Mouse (Mus musculus): Measurements from ENCODE around the gene Foxe1. TPM values are rescaled to one million over a fixed set of nuclear protein-coding genes. Genes with fewer than 3 reads are reported as not detected.

Gene Foxe1
- polyA plus RNA-seq (2016; fragmentation: Nextera tagmentation; extraction: Ambion mirVana), result 1.7 and 2.3 TPM in 2 replicates

DNA sequence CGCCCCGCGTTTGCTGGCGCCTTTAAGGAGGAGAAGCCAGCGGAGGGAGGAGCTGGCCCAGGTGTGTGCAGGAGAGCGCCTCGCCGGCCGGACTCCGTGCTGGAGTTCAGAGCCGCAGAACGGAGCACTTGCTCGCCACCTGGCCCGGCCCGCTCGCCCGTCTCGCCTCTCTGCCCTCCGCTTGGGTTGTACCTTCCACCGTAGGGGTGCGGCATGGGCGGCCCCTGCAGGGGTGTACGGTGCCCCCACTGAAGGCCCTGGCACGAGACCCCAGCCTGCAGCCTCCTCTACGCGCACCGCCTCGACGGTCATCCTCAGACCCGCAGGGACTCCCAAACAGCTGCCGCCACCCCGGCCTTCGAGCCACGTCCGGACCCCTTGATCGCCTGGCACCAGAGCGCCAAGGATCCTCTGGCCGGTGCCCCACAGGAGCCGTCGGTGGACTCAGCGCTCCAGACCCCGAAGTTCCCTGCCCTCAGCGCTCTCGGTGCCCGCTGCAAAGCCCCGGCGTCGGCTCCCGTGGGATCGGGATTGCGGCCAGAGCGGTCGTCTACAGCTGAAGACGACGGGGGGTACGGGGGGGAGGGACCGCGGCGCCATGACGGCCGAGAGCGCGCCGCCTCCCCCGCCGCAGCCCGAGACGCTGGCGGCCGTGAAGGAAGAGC, at the start of gene Foxe1:
Gene Foxe1 (plus strand): TSS at position 14 of the 665 bp plus-strand sequence.
- no peaks in the 10 kb centered on the region for H3K36me3 ChIP-seq (replicated peaks)
- DNase-seq (ENCODE audit: low spot score), result peak; percentile 62
- 1% methylated on average over 70 of the region's 70 CpGs for WGBS
- peaks cover 23% of the 10 kb centered on the region for H3K4me1 ChIP-seq
- peak within 1 kb of the TSS; percentile 44; the same call in 1 of the 2 replicates for H3K27ac ChIP-seq (replicated peaks)
- H3K4me3 ChIP-seq, result peak within 1 kb of the TSS; percentile 52
- peaks cover 100% of the 10 kb centered on the region for H3K27me3 ChIP-seq (replicated peaks; ENCODE audit: low read depth, poor library complexity, severe bottlenecking)
- no peaks in the 10 kb centered on the region for H3K9me3 ChIP-seq

DNA sequence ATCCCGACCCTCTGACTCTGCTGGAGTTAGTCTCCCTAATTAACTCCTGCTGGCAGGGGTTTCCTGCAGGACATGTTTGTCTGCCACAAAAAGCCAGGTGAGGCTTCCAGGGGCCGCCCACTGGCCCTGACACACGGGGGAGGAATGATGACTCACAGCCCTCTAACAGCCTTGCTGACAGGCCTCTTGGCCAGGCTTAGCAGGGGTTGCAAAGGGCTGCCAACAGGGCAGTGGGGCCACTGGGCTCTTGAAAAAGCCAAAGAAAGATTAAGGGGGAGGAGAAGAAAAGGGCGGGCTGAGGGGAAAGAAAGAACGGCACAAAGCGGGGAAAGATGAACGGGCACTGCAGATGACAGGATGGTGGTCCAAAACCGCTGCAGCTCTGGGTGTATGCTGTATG, 39.3 kb upstream of the Foxe1 start:
- peak; percentile 29 for DNase-seq (ENCODE audit: low spot score)
- Histone ChIP-seq H3K4me1 (peaks cover 14% of the 10 kb centered on the region), H3K9me3 (no peaks in the 10 kb centered on the region), H3K27ac (replicated peaks) (no peak overlapping the region; the same call in 1 of the 2 replicates), H3K36me3 (replicated peaks) (no peaks in the 10 kb centered on the region), H3K27me3 (replicated peaks; ENCODE audit: low read depth, poor library complexity, severe bottlenecking) (peaks cover 66% of the 10 kb centered on the region), H3K4me3 (peak overlapping the region; percentile 87)
- WGBS, result 5% methylated on average over 8 of the region's 8 CpGs

DNA sequence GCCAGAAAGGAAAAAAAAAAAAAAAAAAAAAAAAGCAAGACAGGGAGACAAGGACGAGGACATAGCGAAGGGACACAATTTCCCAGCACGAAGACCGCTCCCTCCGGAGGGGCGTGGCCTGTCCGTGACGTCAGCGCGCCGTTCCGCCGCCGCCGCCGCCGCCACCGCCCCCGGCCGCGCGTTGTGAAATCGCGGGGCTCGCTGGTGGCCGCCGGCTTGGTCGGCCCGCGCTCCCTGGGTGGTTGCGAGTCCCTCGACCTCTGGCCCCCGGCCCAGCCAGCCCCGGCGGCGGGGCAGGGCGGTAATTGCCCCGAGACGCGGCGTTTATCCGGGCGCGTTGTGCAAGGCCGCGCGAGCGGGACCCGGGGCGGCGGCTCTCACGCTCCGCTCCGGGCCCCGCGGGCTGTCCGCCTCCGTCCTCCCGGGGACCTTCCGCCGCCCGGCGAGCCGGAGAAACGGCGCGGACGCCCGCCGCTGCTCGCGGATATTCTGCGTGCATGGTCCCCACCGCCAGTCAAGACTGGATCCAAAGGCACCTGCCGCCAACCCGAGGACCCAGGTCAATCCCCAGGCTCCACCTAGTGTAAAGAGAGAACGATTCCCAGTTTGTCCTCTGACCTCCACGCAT, 38.5 kb upstream of the Foxe1 start:
- peaks cover 73% of the 10 kb centered on the region for H3K27me3 ChIP-seq (replicated peaks; ENCODE audit: low read depth, poor library complexity, severe bottlenecking)
- H3K9me3 ChIP-seq, result no peaks in the 10 kb centered on the region
- peak overlapping the region; percentile 87 for H3K4me3 ChIP-seq
- H3K27ac ChIP-seq (replicated peaks), result peak overlapping the region; percentile 89
- H3K4me1 ChIP-seq, result peaks cover 14% of the 10 kb centered on the region
- H3K36me3 ChIP-seq (replicated peaks), result no peaks in the 10 kb centered on the region
- DNase-seq (ENCODE audit: low spot score), result peak; percentile 84
- under 1% methylated on average over 78 of the region's 78 CpGs for WGBS

DNA sequence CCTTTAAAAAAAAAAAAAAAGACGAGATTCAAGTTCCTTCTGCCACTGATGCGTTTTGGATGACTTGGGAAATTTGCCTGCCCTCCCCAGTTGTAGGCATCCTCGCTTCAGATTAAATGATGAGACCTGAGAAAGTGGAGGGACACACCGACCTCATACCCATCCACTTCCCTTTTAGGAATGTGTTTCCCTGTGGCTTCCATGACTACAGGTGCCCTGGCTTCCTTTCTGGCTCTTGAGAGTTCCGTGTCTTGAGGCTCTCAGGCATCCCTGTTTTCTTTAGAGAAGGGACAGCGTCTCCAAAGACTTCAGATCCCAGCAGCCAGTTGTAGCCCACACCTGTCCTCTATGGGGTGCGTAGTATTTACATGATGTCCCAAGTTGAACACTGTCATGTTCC, 38.0 kb upstream of the Foxe1 start:
- Histone ChIP-seq H3K36me3 (replicated peaks) (no peaks in the 10 kb centered on the region), H3K27me3 (replicated peaks; ENCODE audit: low read depth, poor library complexity, severe bottlenecking) (peaks cover 78% of the 10 kb centered on the region), H3K4me1 (peaks cover 14% of the 10 kb centered on the region), H3K9me3 (no peaks in the 10 kb centered on the region), H3K27ac (replicated peaks) (no peak overlapping the region), H3K4me3 (peak overlapping the region; percentile 87)
- 18% methylated on average over 7 of the region's 7 CpGs for WGBS
- no peak for DNase-seq (ENCODE audit: low spot score)

DNA sequence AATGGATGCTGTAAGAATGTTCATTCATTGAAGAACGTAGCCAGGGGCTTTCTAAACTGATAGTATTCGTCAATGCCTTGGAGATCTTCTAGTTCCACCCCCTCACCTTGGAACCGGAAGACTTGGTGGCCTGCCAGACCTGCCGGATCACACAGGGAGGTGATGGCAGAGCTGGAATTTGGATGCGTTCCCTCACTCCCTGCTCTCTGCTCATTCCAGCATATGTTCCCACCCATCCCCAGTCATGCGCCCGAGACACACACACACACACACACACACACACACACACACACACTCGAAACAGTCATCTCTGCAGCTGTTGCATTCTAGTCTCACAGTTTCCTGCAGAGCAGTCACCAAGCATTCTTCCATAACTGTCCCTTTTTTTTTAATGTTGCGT, 36.1 kb upstream of the Foxe1 start:
- peaks cover 76% of the 10 kb centered on the region for H3K27me3 ChIP-seq (replicated peaks; ENCODE audit: low read depth, poor library complexity, severe bottlenecking)

DNA sequence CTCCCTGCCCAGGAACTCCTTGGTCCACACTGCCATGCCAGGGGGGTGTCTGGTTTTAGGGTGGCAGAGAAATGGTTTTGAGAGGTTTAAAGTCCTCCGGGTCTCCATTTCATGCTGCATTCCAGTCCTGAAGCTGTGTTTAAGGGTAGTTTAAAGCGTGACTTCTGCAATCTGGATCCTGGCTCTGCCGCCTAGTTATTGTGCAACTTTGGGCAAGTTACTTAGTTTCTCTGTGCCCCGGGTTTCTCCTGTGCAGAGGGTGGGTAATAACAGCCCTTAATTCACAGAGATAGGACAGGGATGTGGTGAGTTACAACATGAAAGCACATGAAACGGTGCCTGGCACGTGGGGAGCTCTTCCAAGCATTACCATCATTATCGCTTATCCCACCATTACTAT, 35.5 kb upstream of the Foxe1 start:
- H3K27me3 ChIP-seq (replicated peaks; ENCODE audit: low read depth, poor library complexity, severe bottlenecking), result peaks cover 72% of the 10 kb centered on the region
- H3K36me3 ChIP-seq (replicated peaks), result no peaks in the 10 kb centered on the region
- WGBS, result 84% methylated on average over 7 of the region's 7 CpGs

More for the DNA sequence above, 36.1 kb upstream of the Foxe1 start:
- H3K4me3 ChIP-seq, result no peak overlapping the region
- DNase-seq (ENCODE audit: low spot score), result no peak
- no peaks in the 10 kb centered on the region for H3K36me3 ChIP-seq (replicated peaks)
- WGBS, result 70% methylated on average over 9 of the region's 9 CpGs
- no peak overlapping the region for H3K27ac ChIP-seq (replicated peaks)
- H3K9me3 ChIP-seq, result no peaks in the 10 kb centered on the region
- peaks cover 18% of the 10 kb centered on the region for H3K4me1 ChIP-seq

DNA sequence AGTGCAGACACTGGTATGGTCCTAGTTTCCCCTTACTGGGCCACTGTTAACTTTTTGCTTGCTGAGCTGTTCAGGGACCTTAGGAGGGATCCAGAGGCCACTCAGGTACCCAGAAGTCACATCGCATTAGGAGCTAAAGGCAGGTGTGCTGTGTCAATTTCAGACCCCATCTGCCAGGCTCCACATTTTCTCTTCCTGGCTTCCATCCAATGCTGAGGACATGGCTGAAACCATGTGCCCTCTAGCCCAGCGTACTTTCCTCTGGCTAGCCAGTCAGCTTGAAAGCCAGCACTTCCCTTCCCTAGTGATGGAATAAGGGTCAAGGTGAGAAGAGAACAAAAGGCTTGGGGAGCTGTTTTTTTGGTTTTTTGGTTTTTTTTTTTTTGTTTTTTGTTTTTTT, 31.8 kb upstream of the Foxe1 start:
- peaks cover 42% of the 10 kb centered on the region for H3K27me3 ChIP-seq (replicated peaks; ENCODE audit: low read depth, poor library complexity, severe bottlenecking)
- H3K9me3 ChIP-seq, result no peaks in the 10 kb centered on the region
- H3K27ac ChIP-seq (replicated peaks), result no peak overlapping the region
- no peak for DNase-seq (ENCODE audit: low spot score)
- no peak overlapping the region for H3K4me3 ChIP-seq
- 74% methylated on average over 2 of the region's 2 CpGs for WGBS
- H3K36me3 ChIP-seq (replicated peaks), result no peaks in the 10 kb centered on the region
- H3K4me1 ChIP-seq, result 0 out of 2 replicates have a peak, but pooled peaks cover 4% of the 10 kb centered on the region

More for the DNA sequence above, 35.5 kb upstream of the Foxe1 start:
- Histone ChIP-seq H3K27ac (replicated peaks) (no peak overlapping the region), H3K4me1 (peaks cover 18% of the 10 kb centered on the region), H3K4me3 (no peak overlapping the region), H3K9me3 (no peaks in the 10 kb centered on the region)
- no peak for DNase-seq (ENCODE audit: low spot score)

DNA sequence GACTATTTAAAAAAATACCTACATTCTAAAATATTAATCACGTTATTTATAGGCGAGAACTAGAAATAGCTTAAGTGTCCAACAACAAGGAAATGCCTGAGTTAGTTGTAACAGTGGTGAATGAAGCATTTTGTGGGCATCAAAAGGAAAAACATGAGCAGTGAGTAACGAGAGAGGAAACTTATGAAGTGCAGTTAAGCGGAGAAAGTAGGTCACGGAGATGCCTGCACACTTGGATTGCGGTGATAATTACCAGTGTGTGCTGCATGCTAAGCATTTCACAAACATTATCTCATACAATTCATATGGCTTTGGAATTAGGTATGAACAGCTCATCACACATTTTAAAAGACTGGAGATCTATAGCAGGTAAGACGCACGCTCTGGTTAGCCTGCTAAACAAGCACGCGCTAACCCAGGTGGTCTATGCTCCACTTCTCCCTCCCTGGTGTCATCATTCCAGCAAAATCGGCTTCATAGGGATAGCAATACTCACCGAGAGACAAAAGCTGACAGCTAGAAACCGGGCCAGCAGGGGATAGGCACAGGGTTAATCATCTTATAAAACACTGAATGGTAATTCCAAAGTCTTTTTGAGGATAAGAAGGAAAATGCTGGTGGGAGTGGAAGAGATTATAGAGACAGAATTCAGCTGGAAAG, 21.5 kb upstream of the Foxe1 start:
- WGBS, result 85% methylated on average over 13 of the region's 13 CpGs
- Histone ChIP-seq H3K36me3 (replicated peaks) (no peaks in the 10 kb centered on the region), H3K4me3 (no peak overlapping the region), H3K27ac (replicated peaks) (no peak overlapping the region), H3K27me3 (replicated peaks; ENCODE audit: low read depth, poor library complexity, severe bottlenecking) (peaks cover 25% of the 10 kb centered on the region; the same call in 1 of the 2 replicates), H3K9me3 (no peaks in the 10 kb centered on the region), H3K4me1 (no peaks in the 10 kb centered on the region)
- DNase-seq (ENCODE audit: low spot score), result no peak

DNA sequence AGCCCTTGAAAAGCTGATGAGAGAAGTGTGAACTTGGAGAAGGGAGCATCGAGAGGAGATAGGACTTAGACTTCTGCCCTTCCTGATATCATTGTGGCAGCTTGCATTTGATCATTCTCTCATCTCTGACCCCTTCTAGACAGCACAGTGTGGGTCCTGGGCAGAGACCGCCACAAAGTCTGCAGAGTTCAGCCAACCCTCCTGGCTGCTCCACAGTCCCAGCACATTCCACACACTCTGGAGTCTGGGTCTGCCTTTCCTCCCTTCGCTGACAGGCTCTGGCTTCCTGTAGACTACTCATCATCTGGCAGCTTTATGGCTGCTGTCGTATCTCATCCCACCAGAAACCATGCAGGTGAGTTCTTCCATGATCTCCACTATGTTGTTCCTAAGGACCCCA, 20.7 kb upstream of the Foxe1 start:
- WGBS, result 77% methylated on average over 4 of the region's 4 CpGs
- Histone ChIP-seq H3K36me3 (replicated peaks) (no peaks in the 10 kb centered on the region), H3K27ac (replicated peaks) (no peak overlapping the region), H3K4me1 (no peaks in the 10 kb centered on the region), H3K27me3 (replicated peaks; ENCODE audit: low read depth, poor library complexity, severe bottlenecking) (peaks cover 25% of the 10 kb centered on the region; the same call in 1 of the 2 replicates), H3K9me3 (no peaks in the 10 kb centered on the region), H3K4me3 (no peak overlapping the region)
- no peak for DNase-seq (ENCODE audit: low spot score)

DNA sequence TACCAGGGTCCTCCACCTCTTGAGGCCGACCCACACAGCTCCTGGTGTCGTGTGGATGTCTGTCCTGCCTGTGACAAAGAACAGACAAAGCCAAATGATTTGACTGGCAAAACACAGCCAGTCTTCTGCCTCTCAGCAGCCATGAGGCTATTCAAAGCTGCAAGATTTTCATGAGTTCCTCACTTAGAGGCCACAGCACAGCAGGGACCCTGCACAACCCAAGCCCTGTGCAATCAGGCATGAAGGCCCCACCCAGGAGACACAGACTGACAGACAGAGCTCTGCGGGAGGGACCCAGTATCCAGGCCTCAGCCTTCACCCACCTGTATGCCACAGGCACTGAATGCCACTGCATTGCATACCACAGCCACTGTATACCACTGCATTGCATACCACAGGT, 14.5 kb upstream of the Foxe1 start:
- Histone ChIP-seq H3K27me3 (replicated peaks; ENCODE audit: low read depth, poor library complexity, severe bottlenecking) (peaks cover 29% of the 10 kb centered on the region), H3K27ac (replicated peaks) (no peak overlapping the region), H3K4me3 (no peak overlapping the region), H3K4me1 (peaks cover 3% of the 10 kb centered on the region; the same call in 1 of the 2 replicates), H3K36me3 (replicated peaks) (no peaks in the 10 kb centered on the region), H3K9me3 (no peaks in the 10 kb centered on the region)
- no peak for DNase-seq (ENCODE audit: low spot score)
- WGBS, result 53% methylated on average over 3 of the region's 3 CpGs

DNA sequence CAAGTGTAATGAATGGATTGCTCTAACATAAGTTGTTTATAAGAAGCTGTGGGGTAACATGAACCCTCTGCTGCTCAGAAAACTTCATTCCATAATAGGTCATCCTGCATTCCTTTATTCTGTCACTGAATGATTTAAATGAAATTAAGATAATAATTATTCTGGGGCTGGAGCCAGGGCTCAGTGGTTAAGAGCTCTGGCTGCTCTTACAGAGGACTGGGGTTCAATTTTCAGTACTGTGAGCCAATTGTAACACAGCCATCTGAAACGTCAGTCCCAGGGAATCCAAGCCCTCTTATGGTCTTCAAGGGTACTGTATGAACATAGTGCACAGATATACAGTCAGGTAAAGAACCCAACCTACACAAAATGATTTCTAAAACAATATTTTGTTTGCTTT, 7.6 kb upstream of the Foxe1 start:
- H3K9me3 ChIP-seq, result no peaks in the 10 kb centered on the region
- no peak overlapping the region for H3K27ac ChIP-seq (replicated peaks)
- no peaks in the 10 kb centered on the region for H3K4me1 ChIP-seq
- DNase-seq (ENCODE audit: low spot score), result no peak
- no peaks in the 10 kb centered on the region for H3K36me3 ChIP-seq (replicated peaks)
- WGBS, result 30% methylated on average over 1 of the region's 1 CpGs
- H3K4me3 ChIP-seq, result no peak overlapping the region
- H3K27me3 ChIP-seq (replicated peaks; ENCODE audit: low read depth, poor library complexity, severe bottlenecking), result peaks cover 72% of the 10 kb centered on the region

DNA sequence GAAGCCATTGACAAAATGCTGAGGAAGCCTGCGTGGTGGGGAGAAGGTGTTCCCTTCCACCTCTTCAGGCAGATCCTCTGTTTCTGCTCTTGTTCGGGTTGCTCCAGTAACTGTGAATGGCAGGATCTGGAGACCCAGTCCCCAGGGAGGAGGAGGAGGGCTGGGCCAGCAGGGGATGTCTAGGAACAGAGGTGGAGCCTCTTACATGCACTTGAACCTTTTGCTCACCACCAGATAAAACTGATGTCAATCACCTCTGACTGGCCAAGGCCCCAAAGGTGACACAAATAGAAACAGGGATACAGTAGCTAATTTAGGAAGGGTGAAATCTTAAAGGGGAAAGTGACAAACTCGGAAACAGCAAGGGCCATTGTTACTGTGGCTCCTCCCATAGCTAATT, 5.4 kb upstream of the Foxe1 start:
- peaks cover 5% of the 10 kb centered on the region; the same call in 1 of the 2 replicates for H3K4me1 ChIP-seq
- H3K36me3 ChIP-seq (replicated peaks), result no peaks in the 10 kb centered on the region
- H3K9me3 ChIP-seq, result no peaks in the 10 kb centered on the region
- H3K27ac ChIP-seq (replicated peaks), result no peak overlapping the region
- WGBS, result 0% methylated on average over 3 of the region's 3 CpGs
- peak; percentile 15 for DNase-seq (ENCODE audit: low spot score)
- peaks cover 89% of the 10 kb centered on the region for H3K27me3 ChIP-seq (replicated peaks; ENCODE audit: low read depth, poor library complexity, severe bottlenecking)
- H3K4me3 ChIP-seq, result no peak overlapping the region

Data from embryonic facial prominence, embryonic 10.5 days (tissue).